22 mouse cellular contexts compared by ENCODE assay signal in genomic region chr19:28733781-28734180, GRCm38 (mm10). TPM values are rescaled to one million over a fixed set of nuclear protein-coding genes. Genes with fewer than 3 reads are reported as not detected.
DNase-seq lines count a peak whose midpoint lies in the region; ATAC-seq and TF ChIP-seq lines count a peak whose summit lies in the region.
"Had no signal": no experiment of that assay in that cellular context is flagged by ENCODE, and none has a peak within 500 bp of the region (broad histone marks: within the 10 kb centered on the region; RNA-seq: fewer than 3 reads in every experiment).

No protein-coding gene starts in this region.

- no peak overlapping the region for H3K9ac ChIP-seq in hindbrain, postnatal 0 days (replicated peaks; ENCODE audit: low read length)
- no peak overlapping the region for H3K9ac ChIP-seq in hindbrain, embryonic 16.5 days (ENCODE audit: low read depth, low read length)
- H3K9ac ChIP-seq: embryonic facial prominence, embryonic 12.5 days; forebrain, embryonic 13.5 days; forebrain, embryonic 15.5 days; forebrain, postnatal 0 days had no signal

- no peak overlapping the region for H3K27ac ChIP-seq in hindbrain, postnatal 0 days
- no peak overlapping the region for H3K27ac ChIP-seq in hindbrain, embryonic 16.5 days (ENCODE audit: low read depth, low read length)
- H3K27ac ChIP-seq: embryonic facial prominence, embryonic 10.5 days; embryonic facial prominence, embryonic 12.5 days; forebrain, embryonic 13.5 days; forebrain, embryonic 15.5 days had no signal

- TF ChIP-seq CTCF in hindbrain, postnatal 0 days (IDR thresholded peaks at IDR 0.05; ENCODE audit: low read depth) = no peak
- no peak for TF ChIP-seq CTCF in lung, adult 2 months (IDR thresholded peaks at IDR 0.05; ENCODE audit: insufficient read depth, low read length)

- ATAC-seq in hindbrain, postnatal 0 days = no peak
- no peak for ATAC-seq in hindbrain, embryonic 16.5 days
- ATAC-seq: CD4-positive, CD25-positive, alpha-beta regulatory T cell, adult 4 months; forebrain, embryonic 13.5 days; forebrain, embryonic 15.5 days; forebrain, postnatal 0 days had no signal

- no peaks in the 10 kb centered on the region for H3K27me3 ChIP-seq in hindbrain, postnatal 0 days (ENCODE audit: insufficient read depth, low read length)
- H3K27me3 ChIP-seq in hindbrain, embryonic 16.5 days (replicated peaks; ENCODE audit: control insufficient read depth, insufficient read depth, low read length) = no peaks in the 10 kb centered on the region
- H3K27me3 ChIP-seq: CH12.LX; embryonic facial prominence, embryonic 12.5 days; forebrain, embryonic 13.5 days; forebrain, embryonic 15.5 days had no signal

- DNase-seq in hindbrain, postnatal 0 days (ENCODE audit: low spot score) = peak; percentile 19
- peak; percentile 38 for DNase-seq in NIH3T3 (ENCODE audit: low read depth)
- DNase-seq in gastrocnemius, adult 8-10 months (ENCODE audit: low spot score in 2 of 2) = no peak
- no peak for DNase-seq in lung, adult 2 months
- DNase-seq: adrenal gland, adult 2 months; adrenal gland, postnatal 10 days; adrenal gland, postnatal 25 days; B cell, adult 2 months; cerebellum, adult 11-12 months; cerebellum, adult 2 months; cerebellum, adult 9-10 months; cerebellum, postnatal 10 days; cerebellum, postnatal 25 days; forebrain, postnatal 0 days had no signal

- no peaks in the 10 kb centered on the region for H3K9me3 ChIP-seq in hindbrain, postnatal 0 days (ENCODE audit: low read length)
- no peaks in the 10 kb centered on the region for H3K9me3 ChIP-seq in hindbrain, embryonic 16.5 days (ENCODE audit: control insufficient read depth, low read length)
- H3K9me3 ChIP-seq: embryonic facial prominence, embryonic 10.5 days; embryonic facial prominence, embryonic 12.5 days; forebrain, embryonic 13.5 days; forebrain, embryonic 15.5 days; G1E had no signal

- WGBS in hindbrain, postnatal 0 days = 61% methylated on average over 6 of the region's 6 CpGs
- 61% methylated on average over 6 of the region's 6 CpGs for WGBS in hindbrain, embryonic 16.5 days
- WGBS in lung, adult 2 months = 86% methylated on average over 6 of the region's 6 CpGs

- H3K4me3 ChIP-seq in hindbrain, postnatal 0 days (ENCODE audit: low read length) = no peak overlapping the region
- no peak overlapping the region for H3K4me3 ChIP-seq in hindbrain, embryonic 16.5 days (ENCODE audit: low read length)
- H3K4me3 ChIP-seq in lung, adult 2 months (replicated peaks; ENCODE audit: extremely low read depth, low read depth, low read length) = no peak overlapping the region
- H3K4me3 ChIP-seq: embryonic facial prominence, embryonic 10.5 days; embryonic facial prominence, embryonic 12.5 days; forebrain, embryonic 13.5 days; forebrain, embryonic 15.5 days had no signal

- no peak overlapping the region for H3K4me2 ChIP-seq in hindbrain, postnatal 0 days (ENCODE audit: low read depth, low read length)
- H3K4me2 ChIP-seq in hindbrain, embryonic 16.5 days (ENCODE audit: low read length) = no peak overlapping the region
- H3K4me2 ChIP-seq: embryonic facial prominence, embryonic 12.5 days; forebrain, embryonic 13.5 days; forebrain, embryonic 15.5 days had no signal

- no peaks in the 10 kb centered on the region for H3K4me1 ChIP-seq in hindbrain, postnatal 0 days (ENCODE audit: insufficient read depth, low read length)
- H3K4me1 ChIP-seq in hindbrain, embryonic 16.5 days (ENCODE audit: control insufficient read depth, insufficient read depth, low read depth, low read length) = no peaks in the 10 kb centered on the region
- no peaks in the 10 kb centered on the region for H3K4me1 ChIP-seq in lung, adult 2 months (ENCODE audit: control insufficient read depth, insufficient read depth, low read length)
- H3K4me1 ChIP-seq: embryonic facial prominence, embryonic 10.5 days; embryonic facial prominence, embryonic 12.5 days; forebrain, embryonic 13.5 days; forebrain, embryonic 15.5 days had no signal

- no peak for TF ChIP-seq POLR2A in lung, adult 2 months (IDR thresholded peaks at IDR 0.05; ENCODE audit: borderline replicate concordance, extremely low read depth, low read depth, low read length)

- no peaks in the 10 kb centered on the region for H3K36me3 ChIP-seq in hindbrain, postnatal 0 days (ENCODE audit: insufficient read depth, low read length)
- no peaks in the 10 kb centered on the region for H3K36me3 ChIP-seq in hindbrain, embryonic 16.5 days (ENCODE audit: control insufficient read depth, insufficient read depth, low read length)
- H3K36me3 ChIP-seq: embryonic facial prominence, embryonic 10.5 days; embryonic facial prominence, embryonic 12.5 days; forebrain, embryonic 15.5 days; G1E had no signal

RNA-seq across cellular contexts. Expression of gene Glis3, which starts 53.9 kb away (rescaled TPM):
- total RNA-seq in hindbrain, postnatal 0 days (2014; rRNA removed) = 11.4 and 16.2 TPM in 2 replicates
- 1.6 and 1.8 TPM in 2 replicates for polyA plus RNA-seq in hindbrain, postnatal 0 days (2015; fragmentation: Nextera tagmentation; extraction: Ambion mirVana)
- 2.5 and 2.9 TPM in 2 replicates for polyA plus RNA-seq in hindbrain, embryonic 16.5 days (2015; fragmentation: Nextera tagmentation; extraction: Ambion mirVana)
- total RNA-seq in gastrocnemius, adult 8-10 months (2022) = under 1 TPM; 0.56 to 0.85 (median 0.75) TPM
- polyA plus RNA-seq in lung, adult 2 months (2012; rRNA removed) = 5.2 and 6.5 TPM in 2 replicates
- total RNA-seq: CH12.LX had no signal
- polyA plus RNA-seq: G1E had no signal

Comparison
In these comparisons a context has a peak if more than half of its experiments do, and no peak if none do; other contexts are left out.
1. DNase-seq: peak in hindbrain, postnatal 0 days (single experiment) and NIH3T3 (single experiment); none in gastrocnemius, adult 8-10 months (0 of 2) and lung, adult 2 months (single experiment).